Mouse (Mus musculus): ENCODE results near the gene Kbtbd8. TPM values are rescaled to one million over a fixed set of nuclear protein-coding genes. Genes with fewer than 3 reads are reported as not detected.

Gene Kbtbd8
- polyA plus RNA-seq, 1 experiment from 2014 or later = 11.9 TPM

DNA sequence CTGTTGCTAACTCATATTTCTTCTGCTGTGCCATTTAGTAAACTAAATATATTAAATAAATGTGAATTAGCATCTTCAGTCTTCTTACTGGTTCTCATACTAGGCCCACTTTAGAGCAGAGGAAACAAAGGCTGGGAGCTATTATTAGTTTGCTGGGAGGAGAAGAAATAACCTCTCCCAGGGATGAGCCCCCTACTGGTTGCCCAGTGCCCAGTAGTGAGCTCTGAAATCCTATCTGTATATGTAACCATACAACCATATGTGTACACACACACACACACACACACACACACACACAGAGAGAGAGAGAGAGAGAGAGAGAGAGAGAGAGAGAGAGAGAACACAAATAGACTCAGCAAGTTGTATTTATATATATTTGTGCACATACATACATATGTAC lies 8.6 kb upstream of the Kbtbd8 start:
- Histone ChIP-seq H3K27me3 (ENCODE audit: control insufficient read depth, insufficient read depth, low read length) (no peaks in the 10 kb centered on the region), H3K4me2 (ENCODE audit: low read depth, low read length, severe bottlenecking) (no peak overlapping the region), H3K4me1 (replicated peaks; ENCODE audit: control insufficient read depth, insufficient read depth, low read length) (no peaks in the 10 kb centered on the region), H3K36me3 (ENCODE audit: control insufficient read depth, insufficient read depth, low read length) (no peaks in the 10 kb centered on the region), H3K27ac (ENCODE audit: low read depth, low read length) (no peak overlapping the region), H3K9ac (ENCODE audit: low read length) (no peak overlapping the region), H3K9me3 (ENCODE audit: control insufficient read depth, low read length) (no peaks in the 10 kb centered on the region), H3K4me3 (ENCODE audit: low read depth, low read length) (no peak overlapping the region)
- DNase-seq (ENCODE audit: low spot score) (no peak), ATAC-seq (replicated peaks; ENCODE audit: low FRiP score) (no peak)

DNA sequence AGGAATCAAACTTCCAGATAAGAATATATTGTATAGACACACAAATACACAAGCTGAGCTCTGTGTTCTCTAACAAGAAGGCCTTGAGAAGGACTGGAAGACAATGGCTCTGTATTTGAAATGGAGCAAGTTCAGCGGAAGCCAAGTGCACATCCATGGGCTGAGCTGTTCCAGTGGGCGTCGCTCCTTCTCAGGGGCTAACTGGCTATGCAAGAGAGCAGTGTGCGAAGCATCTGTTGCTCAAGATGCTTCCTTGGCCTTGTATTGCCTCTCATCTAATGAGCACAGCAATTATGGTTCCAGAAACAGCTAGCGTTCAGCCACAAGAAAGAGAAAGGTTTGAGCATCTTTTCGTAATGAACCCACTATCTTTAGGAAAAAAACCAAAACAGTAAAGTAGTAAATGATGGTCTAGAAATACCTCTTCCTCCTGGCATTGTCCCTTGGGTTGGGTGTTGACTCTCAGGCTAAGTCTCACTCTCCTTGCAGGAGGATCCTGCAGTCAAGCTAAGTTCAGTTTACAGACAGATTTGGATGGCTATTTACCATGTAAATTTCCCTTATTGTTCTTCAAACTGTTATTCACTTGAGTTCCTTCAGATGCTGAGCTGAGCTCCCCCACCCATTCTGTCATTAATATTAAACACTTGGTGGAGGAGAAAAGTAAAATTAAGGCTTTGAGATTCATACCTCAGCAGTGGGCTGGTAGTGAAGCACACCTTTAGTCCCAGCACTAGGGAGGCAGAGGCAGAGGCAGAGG lies 7.2 kb upstream of the Kbtbd8 start:
- H3K9me3 ChIP-seq (ENCODE audit: control insufficient read depth, low read length) = no peaks in the 10 kb centered on the region
- no peaks in the 10 kb centered on the region for H3K36me3 ChIP-seq (ENCODE audit: control insufficient read depth, insufficient read depth, low read length)
- H3K4me1 ChIP-seq (replicated peaks; ENCODE audit: control insufficient read depth, insufficient read depth, low read length) = no peaks in the 10 kb centered on the region
- whole genome bisulfite sequencing = 86% methylated on average over 6 of the region's 6 CpGs
- no peak overlapping the region for H3K4me3 ChIP-seq (ENCODE audit: low read depth, low read length)
- H3K4me2 ChIP-seq (ENCODE audit: low read depth, low read length, severe bottlenecking) = no peak overlapping the region
- ATAC-seq (replicated peaks; ENCODE audit: low FRiP score) (no peak), DNase-seq (ENCODE audit: low spot score) (no peak)
- no peak overlapping the region for H3K27ac ChIP-seq (ENCODE audit: low read depth, low read length)
- H3K9ac ChIP-seq (ENCODE audit: low read length) = no peak overlapping the region
- no peaks in the 10 kb centered on the region for H3K27me3 ChIP-seq (ENCODE audit: control insufficient read depth, insufficient read depth, low read length)

DNA sequence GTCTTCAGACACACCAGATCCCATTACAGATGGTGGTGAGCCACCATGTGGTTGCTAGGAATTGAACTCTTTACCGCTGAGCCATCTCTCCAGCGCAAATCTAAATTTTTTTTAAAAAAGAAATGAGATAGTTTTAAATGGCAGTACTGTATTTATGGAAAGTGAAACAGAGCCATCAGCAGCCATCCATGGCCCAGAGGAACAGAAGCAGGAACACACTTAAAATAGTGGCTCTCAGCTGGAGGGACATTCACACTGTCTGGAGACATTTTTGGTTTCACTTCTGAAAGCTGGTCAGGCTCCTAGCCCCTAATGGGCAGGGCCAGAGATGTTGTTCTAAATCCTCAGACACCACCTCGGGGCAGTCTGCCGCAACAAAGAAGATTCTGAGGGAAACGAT lies 5.0 kb upstream of the Kbtbd8 start:
- H3K4me3 ChIP-seq (ENCODE audit: low read depth, low read length) = no peak overlapping the region
- H3K9me3 ChIP-seq (ENCODE audit: control insufficient read depth, low read length) = no peaks in the 10 kb centered on the region
- DNase-seq (ENCODE audit: low spot score) = no peak
- H3K4me2 ChIP-seq (ENCODE audit: low read depth, low read length, severe bottlenecking) = no peak overlapping the region
- no peak overlapping the region for H3K9ac ChIP-seq (ENCODE audit: low read length)
- H3K27me3 ChIP-seq (ENCODE audit: control insufficient read depth, insufficient read depth, low read length) = no peaks in the 10 kb centered on the region
- no peak for ATAC-seq (replicated peaks; ENCODE audit: low FRiP score)
- no peaks in the 10 kb centered on the region for H3K36me3 ChIP-seq (ENCODE audit: control insufficient read depth, insufficient read depth, low read length)
- H3K27ac ChIP-seq (ENCODE audit: low read depth, low read length) = no peak overlapping the region
- no peaks in the 10 kb centered on the region for H3K4me1 ChIP-seq (replicated peaks; ENCODE audit: control insufficient read depth, insufficient read depth, low read length)
- 69% methylated on average over 5 of the region's 5 CpGs for WGBS

DNA sequence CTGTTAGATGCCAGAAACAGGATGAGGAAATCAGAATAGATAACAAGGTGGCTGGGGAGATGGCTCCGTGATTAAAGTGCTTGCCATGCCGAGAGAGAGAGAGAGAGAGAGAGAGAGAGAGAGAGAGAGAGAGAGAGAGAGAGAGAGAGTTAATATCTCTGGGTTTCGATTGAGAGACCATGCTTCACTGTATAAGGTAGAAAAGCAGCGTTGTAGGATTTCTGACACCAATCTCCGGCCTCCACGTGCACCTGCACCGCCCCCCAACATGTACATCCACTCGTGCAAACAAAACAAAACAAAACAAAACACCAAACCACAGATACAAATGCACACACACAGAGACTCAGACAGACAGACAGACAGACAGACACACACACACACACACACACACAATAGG lies 527 bp upstream of the Kbtbd8 start:
- H3K9me3 ChIP-seq (ENCODE audit: control insufficient read depth, low read length) = no peaks in the 10 kb centered on the region
- 0 out of 2 replicates have a peak, but pooled peaks cover 2% of the 10 kb centered on the region for H3K4me1 ChIP-seq (replicated peaks; ENCODE audit: control insufficient read depth, insufficient read depth, low read length)
- ATAC-seq (replicated peaks; ENCODE audit: low FRiP score) (no peak), DNase-seq (ENCODE audit: low spot score) (no peak)
- H3K4me2 ChIP-seq (ENCODE audit: low read depth, low read length, severe bottlenecking) = no peak overlapping the region; the same call in 1 of the 2 replicates
- no peaks in the 10 kb centered on the region; the same call in 1 of the 2 replicates for H3K36me3 ChIP-seq (ENCODE audit: control insufficient read depth, insufficient read depth, low read length)
- H3K9ac ChIP-seq (ENCODE audit: low read length) = no peak overlapping the region
- H3K4me3 ChIP-seq (ENCODE audit: low read depth, low read length) = no peak overlapping the region
- 59% methylated on average over 8 of the region's 8 CpGs for WGBS
- no peak overlapping the region for H3K27ac ChIP-seq (ENCODE audit: low read depth, low read length)
- no peaks in the 10 kb centered on the region for H3K27me3 ChIP-seq (ENCODE audit: control insufficient read depth, insufficient read depth, low read length)

DNA sequence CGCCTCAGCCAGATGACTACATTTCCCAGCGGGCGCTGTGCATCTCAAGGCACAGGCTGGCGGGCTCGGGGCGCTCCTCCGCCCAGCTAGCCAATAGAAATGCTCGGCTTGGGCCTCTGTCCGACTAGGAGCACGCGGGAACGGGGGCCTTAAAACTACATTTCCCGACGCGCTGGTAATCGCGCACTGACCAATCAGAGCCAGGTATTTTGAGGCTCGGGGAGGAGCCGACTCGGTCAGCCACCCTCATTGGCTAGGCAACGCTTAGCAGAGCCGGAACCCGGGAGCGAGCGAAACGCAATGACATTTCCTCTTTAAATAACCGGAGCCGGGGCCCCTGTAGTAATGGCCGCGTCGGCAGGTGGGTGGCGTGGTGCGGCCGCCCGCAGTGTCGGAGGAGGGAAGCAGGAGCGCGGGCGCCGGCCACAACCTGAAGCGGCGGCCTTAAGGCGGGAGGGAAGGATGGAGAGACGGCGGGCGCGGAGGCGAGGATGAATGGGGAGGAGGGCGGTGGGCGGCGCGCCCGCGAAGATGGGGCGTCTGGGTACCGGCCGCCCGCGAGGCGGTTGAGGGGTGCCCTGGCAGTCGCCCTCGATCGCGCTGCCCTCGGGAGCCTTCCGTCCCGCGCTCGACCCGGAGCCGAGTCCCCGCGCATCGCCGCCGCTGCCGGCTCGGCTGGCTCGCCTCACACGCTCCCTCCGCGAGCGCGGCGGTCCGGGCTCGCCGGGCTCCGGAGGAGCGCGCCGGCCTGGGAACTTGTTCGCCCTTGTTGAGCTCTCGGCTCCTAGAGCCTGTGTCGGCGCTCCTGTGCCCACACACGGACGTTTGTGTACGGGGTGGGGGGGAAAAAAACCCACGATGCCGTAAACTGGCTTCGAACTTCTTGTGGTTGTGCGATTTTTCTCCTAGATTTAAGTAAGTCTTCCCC lies 838 bp downstream of the Kbtbd8 start:
- under 1% methylated on average over 80 of the region's 103 CpGs for WGBS
- ATAC-seq (replicated peaks; ENCODE audit: low FRiP score) = peak; percentile 99
- DNase-seq (ENCODE audit: low spot score) = peak; percentile 97
- Histone ChIP-seq H3K4me2 (ENCODE audit: low read depth, low read length, severe bottlenecking) (peak overlapping the region; percentile 49), H3K4me3 (ENCODE audit: low read depth, low read length) (peak overlapping the region; percentile 85), H3K36me3 (ENCODE audit: control insufficient read depth, insufficient read depth, low read length) (peaks cover 3% of the 10 kb centered on the region; the same call in 1 of the 2 replicates), H3K9me3 (ENCODE audit: control insufficient read depth, low read length) (no peaks in the 10 kb centered on the region), H3K27me3 (ENCODE audit: control insufficient read depth, insufficient read depth, low read length) (no peaks in the 10 kb centered on the region), H3K27ac (ENCODE audit: low read depth, low read length) (peak overlapping the region; percentile 46; the same call in 1 of the 2 replicates), H3K4me1 (replicated peaks; ENCODE audit: control insufficient read depth, insufficient read depth, low read length) (0 out of 2 replicates have a peak, but pooled peaks cover 2% of the 10 kb centered on the region), H3K9ac (ENCODE audit: low read length) (peak overlapping the region; percentile 84)

DNA sequence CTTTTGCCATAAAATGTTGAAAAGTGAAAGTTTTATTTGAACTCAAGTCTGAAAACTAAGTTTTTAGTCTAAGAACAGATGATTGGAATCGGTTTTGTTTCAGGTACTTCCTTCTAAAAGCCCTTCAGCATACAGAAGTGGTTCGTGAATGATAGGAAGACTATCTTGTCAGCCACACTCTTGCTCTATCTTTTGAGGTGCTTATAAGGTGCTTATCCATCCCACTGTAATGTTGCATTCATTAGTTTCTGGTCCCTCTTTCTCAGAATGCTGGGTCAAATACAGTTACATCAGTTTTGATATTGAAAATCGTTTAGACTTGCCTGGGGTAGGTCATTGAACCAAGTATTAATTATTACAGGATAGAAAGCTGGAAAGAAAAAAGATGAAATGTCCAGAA lies 2.3 kb downstream of the Kbtbd8 start:
- H3K9ac ChIP-seq (ENCODE audit: low read length) = no peak overlapping the region
- ATAC-seq (replicated peaks; ENCODE audit: low FRiP score) (no peak), DNase-seq (ENCODE audit: low spot score) (no peak)
- peaks cover 3% of the 10 kb centered on the region; the same call in 1 of the 2 replicates for H3K36me3 ChIP-seq (ENCODE audit: control insufficient read depth, insufficient read depth, low read length)
- H3K4me2 ChIP-seq (ENCODE audit: low read depth, low read length, severe bottlenecking) = no peak overlapping the region
- no peak overlapping the region for H3K4me3 ChIP-seq (ENCODE audit: low read depth, low read length)
- WGBS = 88% methylated on average over 3 of the region's 3 CpGs
- H3K9me3 ChIP-seq (ENCODE audit: control insufficient read depth, low read length) = no peaks in the 10 kb centered on the region
- H3K27ac ChIP-seq (ENCODE audit: low read depth, low read length) = no peak overlapping the region
- H3K4me1 ChIP-seq (replicated peaks; ENCODE audit: control insufficient read depth, insufficient read depth, low read length) = 0 out of 2 replicates have a peak, but pooled peaks cover 2% of the 10 kb centered on the region
- no peaks in the 10 kb centered on the region for H3K27me3 ChIP-seq (ENCODE audit: control insufficient read depth, insufficient read depth, low read length)

DNA sequence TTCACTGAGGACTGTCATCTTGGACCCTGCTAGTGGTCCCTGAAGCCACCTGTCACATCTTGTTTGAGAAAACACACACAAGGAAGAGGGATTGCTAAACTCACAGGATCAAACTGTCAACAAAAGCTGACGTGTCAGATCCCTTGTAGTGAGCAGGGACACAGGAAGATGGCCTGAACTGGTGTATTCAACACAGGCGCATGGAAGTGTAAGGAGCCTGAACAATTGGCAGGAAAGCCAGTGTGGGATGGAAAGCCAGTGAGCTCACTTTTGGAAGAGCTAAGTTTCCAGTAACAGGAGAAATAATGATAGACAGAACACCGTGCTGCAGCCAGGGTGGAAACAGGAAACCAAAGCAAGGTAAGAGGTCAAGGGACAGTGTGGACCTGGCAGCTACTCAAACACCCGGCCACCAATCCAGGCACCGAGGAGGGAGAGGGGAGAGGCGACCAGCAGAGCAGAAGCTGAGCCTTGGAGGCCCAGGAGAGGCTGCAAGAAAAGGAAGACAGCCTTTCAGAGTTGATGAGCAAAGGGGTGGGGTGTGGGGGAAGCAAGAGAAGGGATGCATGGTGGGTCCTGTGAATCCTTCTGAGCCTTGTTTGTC lies 33.0 kb downstream of the Kbtbd8 start:
- H3K27ac ChIP-seq (ENCODE audit: low read depth, low read length) = no peak overlapping the region
- ATAC-seq (replicated peaks; ENCODE audit: low FRiP score) = no peak
- no peak for DNase-seq (ENCODE audit: low spot score)

DNA sequence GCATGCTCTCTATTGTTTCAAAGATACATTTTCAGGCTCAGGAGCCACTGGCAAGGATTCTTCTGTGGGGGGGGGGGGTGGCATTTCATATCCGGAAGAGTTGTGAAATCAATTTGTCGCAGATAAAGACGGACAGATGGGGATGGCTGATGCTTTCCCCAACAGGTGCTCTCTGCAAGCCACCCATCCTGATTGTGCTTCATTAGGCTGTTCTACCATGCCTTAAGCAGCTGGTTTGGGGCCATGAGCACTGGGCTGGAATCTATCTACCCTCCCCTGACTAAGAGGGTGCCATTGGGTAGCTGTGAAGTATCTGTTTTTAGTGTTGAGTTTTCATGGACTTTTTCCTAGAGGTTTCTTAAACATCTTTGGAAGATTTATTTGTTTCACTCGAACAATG lies 33.8 kb downstream of the Kbtbd8 start:
- ATAC-seq (replicated peaks; ENCODE audit: low FRiP score) = no peak
- H3K4me3 ChIP-seq (ENCODE audit: low read depth, low read length) = no peak overlapping the region
- H3K9ac ChIP-seq (ENCODE audit: low read length) = no peak overlapping the region
- H3K27ac ChIP-seq (ENCODE audit: low read depth, low read length) = no peak overlapping the region
- DNase-seq (ENCODE audit: low spot score) = no peak
- H3K9me3 ChIP-seq (ENCODE audit: control insufficient read depth, low read length) = no peaks in the 10 kb centered on the region
- H3K27me3 ChIP-seq (ENCODE audit: control insufficient read depth, insufficient read depth, low read length) = no peaks in the 10 kb centered on the region
- 91% methylated on average over 4 of the region's 4 CpGs for WGBS
- H3K36me3 ChIP-seq (ENCODE audit: control insufficient read depth, insufficient read depth, low read length) = no peaks in the 10 kb centered on the region
- no peaks in the 10 kb centered on the region for H3K4me1 ChIP-seq (replicated peaks; ENCODE audit: control insufficient read depth, insufficient read depth, low read length)
- no peak overlapping the region for H3K4me2 ChIP-seq (ENCODE audit: low read depth, low read length, severe bottlenecking)

More for the DNA sequence above, 33.0 kb downstream of the Kbtbd8 start:
- H3K4me1 ChIP-seq (replicated peaks; ENCODE audit: control insufficient read depth, insufficient read depth, low read length) = no peaks in the 10 kb centered on the region
- WGBS = 69% methylated on average over 6 of the region's 6 CpGs
- no peak overlapping the region for H3K9ac ChIP-seq (ENCODE audit: low read length)
- H3K36me3 ChIP-seq (ENCODE audit: control insufficient read depth, insufficient read depth, low read length) = no peaks in the 10 kb centered on the region
- no peak overlapping the region for H3K4me3 ChIP-seq (ENCODE audit: low read depth, low read length)
- H3K9me3 ChIP-seq (ENCODE audit: control insufficient read depth, low read length) = no peaks in the 10 kb centered on the region
- no peak overlapping the region for H3K4me2 ChIP-seq (ENCODE audit: low read depth, low read length, severe bottlenecking)
- H3K27me3 ChIP-seq (ENCODE audit: control insufficient read depth, insufficient read depth, low read length) = no peaks in the 10 kb centered on the region

Data from forebrain, embryonic 11.5 days (tissue).